Mouse (Mus musculus) kidney, adult 2 months (tissue): ENCODE data around the gene Adnp.

Experiments
- CTCF ChIP-seq: fragments of 200-500 bp; conservative IDR thresholded peaks from 2 replicates; pipeline ENCODE4 v1.5.1; 2011; ENCODE audit warnings: low read depth, mild to moderate bottlenecking, control low read depth, low read length, moderate library complexity, mixed read lengths; ENCODE audit not compliant: insufficient read depth, insufficient read length
- POLR2A ChIP-seq: fragments of 200-500 bp; IDR thresholded peaks from one replicate; pipeline ENCODE4 v1.6.1; 2011; ENCODE audit warnings: low read depth, low read length, control low read depth

DNA sequence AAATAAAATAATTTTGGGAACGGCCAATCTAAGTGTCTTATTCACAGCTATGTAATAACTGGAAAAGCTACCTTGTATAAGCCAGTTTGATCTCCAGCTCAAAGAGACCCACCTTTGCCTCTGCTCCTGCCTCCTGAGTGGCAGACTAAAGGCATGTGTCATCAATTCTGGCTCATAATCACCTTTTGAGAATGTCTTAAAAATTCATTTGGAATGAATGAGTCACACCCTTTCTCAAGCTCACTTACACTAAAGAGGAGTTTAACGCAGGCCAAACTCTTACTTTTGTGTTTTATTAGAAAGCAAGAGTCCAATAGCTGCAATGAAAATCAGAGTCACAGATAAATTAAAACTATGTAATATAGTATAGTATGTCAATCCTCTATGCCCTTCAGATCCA lies 15.1 kb downstream of the Adnp start:
- TF ChIP-seq POLR2A, result no peak
- no peak for TF ChIP-seq CTCF
